Mouse (Mus musculus): ENCODE results near the gene H2al1g.
"Not testable (repeated sequence)": the region's sequence is repeated elsewhere in the genome, so short reads cannot be mapped to it uniquely, and the experiment has no call there.

The H2al1g gene

DNA sequence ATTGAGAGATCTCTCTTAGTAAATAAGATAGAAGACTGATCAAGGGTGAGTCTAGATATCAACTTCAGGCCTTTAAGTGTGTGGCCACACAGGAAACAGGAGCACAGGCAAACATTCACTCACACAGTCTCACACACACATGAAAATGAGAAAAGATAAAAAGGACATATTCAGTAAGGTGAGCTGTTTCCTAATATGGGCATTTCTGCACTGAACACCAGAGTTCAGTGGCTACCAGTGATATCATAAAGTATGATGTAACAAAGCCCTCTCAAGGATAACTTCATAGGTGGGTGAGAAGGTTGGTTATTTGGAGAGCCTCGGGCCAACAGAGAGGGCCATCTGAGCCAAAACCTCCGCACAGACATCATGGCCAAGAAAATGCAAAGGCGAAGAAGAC lies at the start of gene H2al1g:
Gene H2al1g, plus strand, starts transcription at position 301 of the 400 bp plus-strand sequence.
- not testable (repeated sequence) for DNase-seq (ENCODE audit: low read depth in 1 of 2, low spot score in 2 of 2)

DNA sequence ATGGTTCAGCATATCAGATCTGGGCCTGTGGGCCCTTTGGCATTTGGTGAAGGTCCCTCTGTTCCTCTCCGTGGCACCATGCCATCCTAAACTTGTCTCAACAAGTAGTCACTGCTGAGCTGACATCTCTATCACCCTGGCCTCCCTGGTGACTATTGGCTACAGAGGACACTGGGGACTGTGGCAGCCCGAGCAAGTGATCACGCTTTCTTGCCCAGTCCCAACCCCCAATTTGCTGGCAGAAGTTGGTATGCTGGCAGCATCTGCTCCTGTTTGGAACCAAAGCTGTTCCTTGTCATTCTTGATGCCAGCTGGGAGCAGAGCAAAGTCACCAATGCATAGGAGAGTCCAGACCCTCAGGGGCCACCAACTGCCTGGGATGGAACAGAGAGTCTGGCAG lies 49.0 kb upstream of the H2al1g start:
- DNase-seq (ENCODE audit: low read depth in 1 of 2, low spot score in 2 of 2) = no peak

DNA sequence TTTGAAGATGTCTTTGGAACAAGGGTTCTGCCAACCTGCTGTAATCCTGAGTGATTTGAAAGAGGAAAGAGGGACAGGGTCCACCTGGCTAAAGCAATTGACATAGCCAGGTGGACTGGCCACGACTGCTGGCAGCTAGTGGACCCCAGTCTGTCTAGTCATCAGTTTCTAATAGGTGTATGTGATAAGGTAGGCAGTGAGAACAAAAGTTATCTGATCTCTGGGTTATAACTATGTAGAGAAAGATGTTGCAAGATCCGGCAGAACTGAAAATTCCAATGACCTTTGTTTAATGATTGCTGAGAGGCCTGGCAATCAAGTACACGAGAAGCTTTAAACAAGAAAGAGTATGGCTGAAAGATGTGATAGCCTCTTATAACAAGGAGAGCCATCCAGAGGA lies 44.9 kb upstream of the H2al1g start:
- no peak for DNase-seq (ENCODE audit: low read depth in 1 of 2, low spot score in 2 of 2)

DNA sequence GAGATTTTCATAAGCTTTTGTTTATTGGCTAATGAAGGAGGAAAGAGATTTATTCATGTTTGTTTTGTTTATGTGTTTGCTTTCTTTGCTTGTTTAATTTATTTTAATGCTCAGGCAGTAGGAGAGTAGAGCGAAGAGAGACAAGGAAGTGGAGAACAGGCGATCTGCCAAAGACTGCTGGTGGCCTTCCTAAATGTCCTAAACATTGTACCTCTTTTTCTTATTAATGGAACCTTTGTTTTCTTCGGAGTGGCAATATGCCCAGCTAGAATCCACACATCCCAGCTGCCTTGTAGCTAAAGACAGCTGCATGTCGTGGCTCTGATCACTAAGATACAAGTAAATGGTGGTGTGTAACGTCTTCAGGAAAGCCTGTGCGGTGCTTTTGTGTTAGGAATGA lies 41.0 kb upstream of the H2al1g start:
- no peak for DNase-seq (ENCODE audit: low read depth in 1 of 2, low spot score in 2 of 2)

DNA sequence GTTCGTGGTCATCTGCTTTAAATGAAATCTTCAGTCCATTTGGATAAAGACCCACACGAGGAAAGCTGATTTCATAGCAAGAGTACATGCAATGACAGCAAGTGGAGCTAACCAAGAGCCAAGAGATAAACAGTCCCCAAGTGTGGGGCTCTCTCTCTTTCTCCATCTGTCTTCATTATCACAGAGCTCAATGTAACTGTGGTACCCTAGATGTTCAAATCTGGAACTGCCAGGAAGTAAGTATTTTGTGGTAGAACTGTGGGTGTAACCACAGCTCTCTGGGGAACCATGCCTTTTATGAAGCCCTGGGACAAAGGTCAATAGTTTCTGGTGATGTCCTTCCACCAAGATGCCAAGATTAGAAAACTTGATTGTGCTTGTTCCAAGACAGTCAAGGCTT lies 37.3 kb upstream of the H2al1g start:
- no peak for DNase-seq (ENCODE audit: low read depth in 1 of 2, low spot score in 2 of 2)

DNA sequence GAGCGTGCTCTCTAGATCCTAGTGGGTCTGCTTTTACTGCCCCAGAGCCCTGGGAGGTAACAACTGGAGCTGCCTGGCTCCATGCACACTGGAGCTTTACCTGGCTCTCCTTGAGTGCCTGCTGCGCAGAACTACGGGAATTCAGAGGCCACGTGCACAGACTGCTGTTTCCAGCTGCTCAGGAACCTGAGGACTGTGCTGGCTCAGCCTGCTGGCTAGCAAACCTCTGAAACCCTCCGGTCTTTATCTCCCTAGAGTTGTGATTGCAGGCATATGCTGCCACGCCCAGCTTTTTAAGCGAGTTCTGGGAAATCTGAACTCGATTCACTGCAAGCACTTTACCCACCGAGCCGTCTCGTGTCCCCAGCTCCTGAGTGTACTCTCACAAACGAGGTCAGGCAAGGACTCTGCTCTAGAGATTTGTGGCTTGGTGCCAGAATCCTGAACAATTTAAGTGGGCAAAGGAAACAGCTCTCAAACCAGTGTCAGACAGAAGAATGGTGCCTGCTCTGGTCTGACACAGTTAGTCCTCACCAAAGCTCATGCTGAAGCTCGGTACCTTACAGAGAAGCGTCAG lies 29.7 kb upstream of the H2al1g start:
- DNase-seq (ENCODE audit: low read depth in 1 of 2, low spot score in 2 of 2) = no peak

DNA sequence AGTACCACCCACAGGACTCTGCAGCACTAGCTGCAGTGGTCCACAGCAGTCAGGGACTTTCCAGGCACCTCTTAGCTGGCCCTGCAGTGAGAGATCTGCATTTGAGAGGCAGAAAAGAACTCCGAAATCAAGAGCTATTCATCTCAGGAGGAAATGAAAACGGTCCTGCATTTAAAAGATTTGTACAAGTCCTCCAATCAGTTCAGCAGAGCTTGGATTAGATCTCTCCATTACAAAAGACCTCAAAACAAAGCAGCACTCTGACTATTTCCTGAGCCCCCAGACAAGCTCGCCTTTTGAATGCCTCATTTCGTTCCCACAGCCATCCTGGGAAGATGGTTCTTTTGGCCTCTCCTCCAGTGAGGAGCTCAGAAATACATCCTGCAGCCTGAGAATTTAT lies 28.8 kb upstream of the H2al1g start:
- DNase-seq (ENCODE audit: low read depth in 1 of 2, low spot score in 2 of 2) = no peak

DNA sequence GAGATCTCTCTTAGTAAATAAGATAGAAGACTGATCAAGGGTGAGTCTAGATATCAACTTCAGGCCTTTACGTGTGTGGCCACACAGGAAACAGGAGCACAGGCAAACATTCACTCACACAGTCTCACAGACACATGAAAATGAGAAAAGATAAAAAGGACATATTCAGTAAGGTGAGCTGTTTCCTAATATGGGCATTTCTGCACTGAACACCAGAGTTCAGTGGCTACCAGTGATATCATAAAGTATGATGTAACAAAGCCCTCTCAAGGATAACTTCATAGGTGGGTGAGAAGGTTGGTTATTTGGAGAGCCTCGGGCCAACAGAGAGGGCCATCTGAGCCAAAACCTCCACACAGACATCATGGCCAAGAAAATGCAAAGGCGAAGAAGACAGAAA lies 19.1 kb upstream of the H2al1g start, which contains the start of gene H2al1a:
Gene H2al1a, plus strand, starts transcription at position 301 of the 400 bp plus-strand sequence.
- not testable (repeated sequence) for DNase-seq (ENCODE audit: low read depth in 1 of 2, low spot score in 2 of 2)

DNA sequence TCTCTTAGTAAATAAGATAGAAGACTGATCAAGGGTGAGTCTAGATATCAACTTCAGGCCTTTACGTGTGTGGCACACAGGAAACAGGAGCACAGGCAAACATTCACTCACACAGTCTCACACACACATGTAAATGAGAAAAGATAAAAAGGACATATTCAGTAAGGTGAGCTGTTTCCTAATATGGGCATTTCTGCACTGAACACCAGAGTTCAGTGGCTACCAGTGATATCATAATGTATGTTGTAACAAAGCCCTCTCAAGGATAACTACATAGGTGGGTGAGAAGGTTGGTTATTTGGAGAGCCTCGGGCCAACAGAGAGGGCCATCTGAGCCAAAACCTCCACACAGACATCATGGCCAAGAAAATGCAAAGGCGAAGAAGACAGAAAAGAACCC lies 15.9 kb upstream of the H2al1g start, which contains the start of gene H2al1b:
Gene H2al1b, plus strand, starts transcription at position 301 of the 400 bp plus-strand sequence.
- DNase-seq (ENCODE audit: low read depth in 1 of 2, low spot score in 2 of 2) = not testable (repeated sequence)

DNA sequence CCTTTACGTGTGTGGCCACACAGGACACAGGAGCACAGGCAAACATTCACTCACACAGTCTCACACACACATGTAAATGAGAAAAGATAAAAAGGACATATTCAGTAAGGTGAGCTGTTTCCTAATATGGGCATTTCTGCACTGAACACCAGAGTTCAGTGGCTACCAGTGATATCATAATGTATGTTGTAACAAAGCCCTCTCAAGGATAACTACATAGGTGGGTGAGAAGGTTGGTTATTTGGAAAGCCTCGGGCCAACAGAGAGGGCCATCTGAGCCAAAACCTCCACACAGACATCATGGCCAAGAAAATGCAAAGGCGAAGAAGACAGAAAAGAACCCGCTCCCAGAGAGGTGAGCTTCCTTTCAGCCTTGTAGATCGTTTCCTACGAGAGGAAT lies 12.7 kb upstream of the H2al1g start, which contains the start of gene H2al1c:
Gene H2al1c, plus strand, starts transcription at position 301 of the 400 bp plus-strand sequence.
- not testable (repeated sequence) for DNase-seq (ENCODE audit: low read depth in 1 of 2, low spot score in 2 of 2)

DNA sequence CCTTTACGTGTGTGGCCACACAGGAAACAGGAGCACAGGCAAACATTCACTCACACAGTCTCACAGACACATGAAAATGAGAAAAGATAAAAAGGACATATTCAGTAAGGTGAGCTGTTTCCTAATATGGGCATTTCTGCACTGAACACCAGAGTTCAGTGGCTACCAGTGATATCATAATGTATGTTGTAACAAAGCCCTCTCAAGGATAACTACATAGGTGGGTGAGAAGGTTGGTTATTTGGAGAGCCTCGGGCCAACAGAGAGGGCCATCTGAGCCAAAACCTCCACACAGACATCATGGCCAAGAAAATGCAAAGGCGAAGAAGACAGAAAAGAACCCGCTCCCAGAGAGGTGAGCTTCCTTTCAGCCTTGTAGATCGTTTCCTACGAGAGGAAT lies 9.5 kb upstream of the H2al1g start, which contains the start of gene H2al1d:
Gene H2al1d, plus strand, starts transcription at position 301 of the 400 bp plus-strand sequence.
- DNase-seq (ENCODE audit: low read depth in 1 of 2, low spot score in 2 of 2) = not testable (repeated sequence)

DNA sequence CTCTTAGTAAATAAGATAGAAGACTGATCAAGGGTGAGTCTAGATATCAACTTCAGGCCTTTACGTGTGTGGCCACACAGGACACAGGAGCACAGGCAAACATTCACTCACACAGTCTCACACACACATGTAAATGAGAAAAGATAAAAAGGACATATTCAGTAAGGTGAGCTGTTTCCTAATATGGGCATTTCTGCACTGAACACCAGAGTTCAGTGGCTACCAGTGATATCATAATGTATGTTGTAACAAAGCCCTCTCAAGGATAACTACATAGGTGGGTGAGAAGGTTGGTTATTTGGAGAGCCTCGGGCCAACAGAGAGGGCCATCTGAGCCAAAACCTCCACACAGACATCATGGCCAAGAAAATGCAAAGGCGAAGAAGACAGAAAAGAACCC lies 6.4 kb upstream of the H2al1g start, which contains the start of gene H2al1e:
Gene H2al1e, plus strand, starts transcription at position 301 of the 400 bp plus-strand sequence.
- DNase-seq (ENCODE audit: low read depth in 1 of 2, low spot score in 2 of 2) = not testable (repeated sequence)

DNA sequence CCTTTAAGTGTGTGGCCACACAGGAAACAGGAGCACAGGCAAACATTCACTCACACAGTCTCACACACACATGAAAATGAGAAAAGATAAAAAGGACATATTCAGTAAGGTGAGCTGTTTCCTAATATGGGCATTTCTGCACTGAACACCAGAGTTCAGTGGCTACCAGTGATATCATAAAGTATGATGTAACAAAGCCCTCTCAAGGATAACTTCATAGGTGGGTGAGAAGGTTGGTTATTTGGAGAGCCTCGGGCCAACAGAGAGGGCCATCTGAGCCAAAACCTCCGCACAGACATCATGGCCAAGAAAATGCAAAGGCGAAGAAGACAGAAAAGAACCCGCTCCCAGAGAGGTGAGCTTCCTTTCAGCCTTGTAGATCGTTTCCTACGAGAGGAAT lies 3.2 kb upstream of the H2al1g start, which contains the start of gene H2al1f:
Gene H2al1f, plus strand, starts transcription at position 301 of the 400 bp plus-strand sequence.
- not testable (repeated sequence) for DNase-seq (ENCODE audit: low read depth in 1 of 2, low spot score in 2 of 2)

DNA sequence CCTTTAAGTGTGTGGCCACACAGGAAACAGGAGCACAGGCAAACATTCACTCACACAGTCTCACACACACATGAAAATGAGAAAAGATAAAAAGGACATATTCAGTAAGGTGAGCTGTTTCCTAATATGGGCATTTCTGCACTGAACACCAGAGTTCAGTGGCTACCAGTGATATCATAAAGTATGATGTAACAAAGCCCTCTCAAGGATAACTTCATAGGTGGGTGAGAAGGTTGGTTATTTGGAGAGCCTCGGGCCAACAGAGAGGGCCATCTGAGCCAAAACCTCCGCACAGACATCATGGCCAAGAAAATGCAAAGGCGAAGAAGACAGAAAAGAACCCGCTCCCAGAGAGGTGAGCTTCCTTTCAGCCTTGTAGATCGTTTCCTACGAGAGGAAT lies 3.1 kb downstream of the H2al1g start, which contains the start of gene H2al1h:
Gene H2al1h, plus strand, starts transcription at position 301 of the 400 bp plus-strand sequence.
- DNase-seq (ENCODE audit: low read depth in 1 of 2, low spot score in 2 of 2) = not testable (repeated sequence)

DNA sequence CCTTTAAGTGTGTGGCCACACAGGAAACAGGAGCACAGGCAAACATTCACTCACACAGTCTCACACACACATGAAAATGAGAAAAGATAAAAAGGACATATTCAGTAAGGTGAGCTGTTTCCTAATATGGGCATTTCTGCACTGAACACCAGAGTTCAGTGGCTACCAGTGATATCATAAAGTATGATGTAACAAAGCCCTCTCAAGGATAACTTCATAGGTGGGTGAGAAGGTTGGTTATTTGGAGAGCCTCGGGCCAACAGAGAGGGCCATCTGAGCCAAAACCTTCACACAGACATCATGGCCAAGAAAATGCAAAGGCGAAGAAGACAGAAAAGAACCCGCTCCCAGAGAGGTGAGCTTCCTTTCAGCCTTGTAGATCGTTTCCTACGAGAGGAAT lies 6.3 kb downstream of the H2al1g start, which contains the start of gene H2al1i:
Gene H2al1i, plus strand, starts transcription at position 301 of the 400 bp plus-strand sequence.
- DNase-seq (ENCODE audit: low read depth in 1 of 2, low spot score in 2 of 2) = not testable (repeated sequence)

DNA sequence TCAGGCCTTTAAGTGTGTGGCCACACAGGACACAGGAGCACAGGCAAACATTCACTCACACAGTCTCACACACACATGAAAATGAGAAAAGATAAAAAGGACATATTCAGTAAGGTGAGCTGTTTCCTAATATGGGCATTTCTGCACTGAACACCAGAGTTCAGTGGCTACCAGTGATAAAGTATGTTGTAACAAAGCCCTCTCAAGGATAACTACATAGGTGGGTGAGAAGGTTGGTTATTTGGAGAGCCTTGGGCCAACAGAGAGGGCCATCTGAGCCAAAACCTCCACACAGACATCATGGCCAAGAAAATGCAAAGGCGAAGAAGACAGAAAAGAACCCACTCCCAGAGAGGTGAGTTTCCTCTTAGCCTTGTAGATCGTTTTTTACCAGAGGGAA lies 9.5 kb downstream of the H2al1g start, which contains the start of gene H2al1j:
Gene H2al1j, plus strand, starts transcription at position 301 of the 400 bp plus-strand sequence.
- DNase-seq (ENCODE audit: low read depth in 1 of 2, low spot score in 2 of 2) = not testable (repeated sequence)

DNA sequence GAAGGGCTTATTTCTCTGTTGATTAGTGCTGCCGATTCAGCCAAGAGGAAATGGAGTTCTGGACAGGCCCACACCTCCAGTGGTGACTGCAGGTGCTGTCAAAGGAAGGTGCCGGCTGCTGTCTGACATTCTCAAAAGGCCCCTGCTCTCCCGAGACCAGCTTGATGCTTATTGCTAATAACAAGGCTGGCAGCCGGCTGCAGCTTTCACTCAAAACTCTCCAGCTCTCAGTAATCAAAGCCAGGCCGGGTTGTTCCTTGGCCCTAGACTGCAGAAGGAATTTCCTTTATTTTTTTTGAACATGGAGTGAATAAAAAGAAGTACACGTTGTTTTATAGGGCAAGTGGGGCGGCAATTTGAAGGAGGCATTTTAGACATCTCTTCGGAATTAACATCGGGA lies 27.7 kb downstream of the H2al1g start:
- no peak for DNase-seq (ENCODE audit: low read depth in 1 of 2, low spot score in 2 of 2)

DNA sequence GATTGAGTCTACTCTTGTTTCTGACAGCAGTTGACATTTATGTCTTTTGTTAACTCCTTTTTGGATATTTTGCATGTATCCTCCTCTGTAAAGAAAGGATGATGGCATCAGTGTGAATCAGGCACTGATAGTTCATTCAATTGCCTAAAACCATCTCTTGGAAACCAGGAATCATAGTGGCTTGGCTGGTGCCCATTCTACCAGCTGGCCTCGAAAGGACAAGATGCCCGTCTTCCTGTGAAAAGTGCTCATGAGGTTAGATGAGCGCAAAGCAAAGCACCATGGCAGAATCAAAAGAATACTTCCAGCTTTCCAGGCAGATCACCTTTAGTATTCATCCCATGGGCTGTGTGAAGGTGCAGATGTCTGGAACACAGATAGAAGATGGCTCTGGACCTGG lies 28.7 kb downstream of the H2al1g start:
- no peak for DNase-seq (ENCODE audit: low read depth in 1 of 2, low spot score in 2 of 2)

DNA sequence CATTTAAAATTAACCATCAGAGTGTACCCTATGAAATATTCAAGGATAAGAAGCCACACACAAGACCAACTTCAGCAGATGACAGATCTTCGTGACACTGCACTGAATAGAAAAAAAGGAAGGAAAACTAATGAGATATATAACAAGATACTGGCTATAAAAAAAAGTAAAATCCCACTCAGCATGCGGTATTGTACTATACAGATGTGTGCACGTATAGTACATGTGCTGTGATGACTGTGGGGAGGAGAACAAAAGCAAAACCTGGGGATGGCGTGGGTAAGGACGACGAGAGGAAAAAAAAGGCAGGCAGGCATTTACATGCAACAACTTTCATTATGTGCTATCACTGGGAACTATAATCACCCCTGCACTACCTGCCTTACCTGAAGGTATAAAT lies 42.8 kb downstream of the H2al1g start:
- no peak for DNase-seq (ENCODE audit: low read depth in 1 of 2, low spot score in 2 of 2)

DNA sequence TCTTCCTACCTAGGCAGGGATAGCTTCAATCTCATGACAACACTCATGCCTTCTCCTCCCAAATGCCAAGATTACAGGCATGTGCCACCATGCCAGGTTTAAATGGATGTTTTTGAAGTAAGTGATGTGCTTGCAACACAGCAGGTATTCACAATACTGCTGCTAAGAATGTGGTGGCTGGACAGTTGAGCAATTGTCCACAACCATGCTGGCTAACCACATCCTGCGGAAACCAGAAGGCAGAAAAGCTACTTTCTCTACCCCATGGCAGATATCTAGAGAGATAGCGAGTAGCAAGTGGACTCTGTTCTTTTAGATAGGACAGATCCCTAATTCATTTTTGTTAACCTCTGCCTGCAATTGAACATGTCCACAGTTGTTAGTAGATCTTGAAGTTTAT lies 43.2 kb downstream of the H2al1g start:
- DNase-seq (ENCODE audit: low read depth in 1 of 2, low spot score in 2 of 2) = peak in 1 of 2 experiments; percentile 1

DNA sequence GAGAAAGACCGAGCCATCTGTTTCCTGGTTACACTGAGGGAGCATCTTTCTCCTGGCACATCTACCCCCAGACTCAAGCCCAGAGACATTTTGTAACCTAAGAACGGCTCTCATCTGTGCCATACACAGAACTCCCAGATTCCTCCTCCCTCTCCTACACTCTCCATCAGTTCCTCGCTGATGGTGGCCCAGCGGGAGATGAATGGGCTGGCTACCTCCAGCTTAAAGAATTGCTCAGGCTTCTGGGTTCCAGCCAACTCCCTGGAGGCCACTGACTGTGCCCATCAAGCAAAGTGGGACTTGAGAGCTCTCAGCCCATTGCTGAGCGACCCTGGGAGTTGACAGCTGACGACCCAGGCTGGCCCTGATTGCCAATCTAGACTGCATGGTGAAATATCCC lies 45.8 kb downstream of the H2al1g start:
- no peak for DNase-seq (ENCODE audit: low read depth in 1 of 2, low spot score in 2 of 2)

DNA sequence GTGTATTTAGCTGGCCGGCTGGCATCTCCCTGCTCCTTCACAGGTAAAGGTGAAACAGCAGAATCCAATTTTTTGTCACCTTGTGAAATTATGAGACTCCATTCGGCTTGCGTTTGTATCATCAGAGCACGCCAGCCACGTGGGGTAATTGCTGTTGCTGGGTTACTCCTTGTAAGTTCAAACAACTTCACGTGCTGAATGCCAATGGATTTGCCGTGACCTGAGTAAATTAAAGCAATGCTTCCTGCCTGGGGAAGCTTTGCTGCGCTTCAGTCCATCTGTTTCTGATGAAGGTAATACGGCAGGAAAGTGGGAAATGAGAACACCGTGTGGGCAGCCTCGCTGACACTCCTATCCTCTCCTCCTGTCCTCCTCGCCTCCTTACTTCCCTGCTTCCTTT lies 47.1 kb downstream of the H2al1g start:
- no peak for DNase-seq (ENCODE audit: low read depth in 1 of 2, low spot score in 2 of 2)
